Mouse (Mus musculus): ENCODE data around the gene Plekha3. TPM values are rescaled to one million over a fixed set of nuclear protein-coding genes. Genes with fewer than 3 reads are reported as not detected.

The Plekha3 gene
- polyA plus RNA-seq, 1 experiment from 2014 or later, result 9.5 TPM

DNA sequence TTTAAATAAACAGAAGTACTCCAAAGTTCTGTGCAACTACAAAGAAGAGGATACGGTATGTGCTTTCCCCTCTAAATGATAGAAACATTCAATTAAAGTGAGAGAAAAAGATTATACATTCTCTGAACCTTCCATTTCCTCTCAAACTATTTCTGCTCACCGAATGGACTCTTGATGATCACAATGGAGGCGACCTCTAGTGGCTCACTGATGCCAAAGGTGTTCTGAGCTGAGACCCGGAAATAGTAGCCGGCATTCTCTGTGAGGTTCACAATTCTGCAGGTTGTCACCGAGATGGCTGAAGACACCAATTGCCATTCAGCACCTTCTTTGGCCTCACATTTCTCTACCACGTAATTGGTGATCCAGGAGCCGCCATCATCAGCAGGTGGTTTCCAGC is 39.9 kb downstream of the Plekha3 start:
- no peak for ATAC-seq (replicated peaks; ENCODE audit: low FRiP score)
- Histone ChIP-seq H3K4me2 (no peak overlapping the region), H3K27ac (ENCODE audit: low read depth, low read length) (no peak overlapping the region), H3K27me3 (replicated peaks; ENCODE audit: control insufficient read depth, insufficient read depth, low read length) (no peaks in the 10 kb centered on the region), H3K4me3 (ENCODE audit: low read depth, low read length) (no peak overlapping the region), H3K36me3 (ENCODE audit: control insufficient read depth, insufficient read depth, low read length) (no peaks in the 10 kb centered on the region; the same call in 1 of the 2 replicates), H3K9ac (ENCODE audit: low read depth, low read length) (no peak overlapping the region), H3K4me1 (replicated peaks; ENCODE audit: control insufficient read depth, insufficient read depth, low read length) (no peaks in the 10 kb centered on the region), H3K9me3 (ENCODE audit: control insufficient read depth, low read length) (peaks cover 12% of the 10 kb centered on the region)
- WGBS, result 79% methylated on average over 8 of the region's 8 CpGs
- no peak for DNase-seq (ENCODE audit: low spot score)

DNA sequence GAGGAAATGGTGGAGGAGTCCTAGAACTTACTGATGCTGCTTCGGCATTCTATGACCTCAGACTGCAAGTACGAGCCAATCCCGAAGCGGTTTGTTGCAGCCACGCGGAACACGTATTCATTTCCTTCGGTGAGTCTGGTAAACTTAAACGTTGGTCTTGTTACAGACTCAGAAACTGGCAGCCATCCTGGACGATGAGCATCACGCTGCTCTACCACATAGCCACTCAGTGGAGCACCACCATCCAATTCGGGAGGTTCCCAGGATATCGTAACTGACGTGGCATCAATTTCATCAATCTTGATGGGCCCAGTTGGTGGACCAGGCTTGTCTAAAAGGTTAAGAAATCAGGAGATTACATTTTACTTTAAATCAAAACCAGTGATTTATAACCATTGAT is 44.6 kb downstream of the Plekha3 start:
- Histone ChIP-seq H3K36me3 (ENCODE audit: control insufficient read depth, insufficient read depth, low read length) (no peaks in the 10 kb centered on the region), H3K9me3 (ENCODE audit: control insufficient read depth, low read length) (no peaks in the 10 kb centered on the region; the same call in 1 of the 2 replicates), H3K27ac (ENCODE audit: low read depth, low read length) (no peak overlapping the region), H3K27me3 (replicated peaks; ENCODE audit: control insufficient read depth, insufficient read depth, low read length) (no peaks in the 10 kb centered on the region), H3K9ac (ENCODE audit: low read depth, low read length) (no peak overlapping the region), H3K4me1 (replicated peaks; ENCODE audit: control insufficient read depth, insufficient read depth, low read length) (no peaks in the 10 kb centered on the region), H3K4me2 (no peak overlapping the region), H3K4me3 (ENCODE audit: low read depth, low read length) (no peak overlapping the region)
- DNase-seq (ENCODE audit: low spot score), result no peak
- no peak for ATAC-seq (replicated peaks; ENCODE audit: low FRiP score)
- WGBS, result 95% methylated on average over 14 of the region's 14 CpGs

Other genes starting within 250 kb of the Plekha3 start
- gene Prkra, start 27.3 kb upstream of the Plekha3 start, polyA plus RNA-seq (2014; fragmentation: Nextera tagmentation; extraction: Ambion mirVana), result 26.7 and 30.3 TPM in 2 replicates
- 0.18 TPM in 1 of 2 replicates, not detected in the other for gene Pjvk, start 26.8 kb upstream of the Plekha3 start, polyA plus RNA-seq (2014; fragmentation: Nextera tagmentation; extraction: Ambion mirVana)
- 13.6 and 19.5 TPM in 2 replicates for gene Fkbp7, start 2.2 kb upstream of the Plekha3 start, polyA plus RNA-seq (2014; fragmentation: Nextera tagmentation; extraction: Ambion mirVana)